Mouse (Mus musculus): ENCODE measurements around the gene Zswim3.
"Not testable (repeated sequence)": the region's sequence is repeated elsewhere in the genome, so short reads cannot be mapped to it uniquely, and the experiment has no call there.

Gene Zswim3

GRCm38 (mm10) chr2:164857101-164857821 lies 52.4 kb downstream of the Zswim3 start, which contains the start of gene Pltp:
Gene Pltp (minus strand): TSS chr2:164857711.
- no peak for DNase-seq

DNA sequence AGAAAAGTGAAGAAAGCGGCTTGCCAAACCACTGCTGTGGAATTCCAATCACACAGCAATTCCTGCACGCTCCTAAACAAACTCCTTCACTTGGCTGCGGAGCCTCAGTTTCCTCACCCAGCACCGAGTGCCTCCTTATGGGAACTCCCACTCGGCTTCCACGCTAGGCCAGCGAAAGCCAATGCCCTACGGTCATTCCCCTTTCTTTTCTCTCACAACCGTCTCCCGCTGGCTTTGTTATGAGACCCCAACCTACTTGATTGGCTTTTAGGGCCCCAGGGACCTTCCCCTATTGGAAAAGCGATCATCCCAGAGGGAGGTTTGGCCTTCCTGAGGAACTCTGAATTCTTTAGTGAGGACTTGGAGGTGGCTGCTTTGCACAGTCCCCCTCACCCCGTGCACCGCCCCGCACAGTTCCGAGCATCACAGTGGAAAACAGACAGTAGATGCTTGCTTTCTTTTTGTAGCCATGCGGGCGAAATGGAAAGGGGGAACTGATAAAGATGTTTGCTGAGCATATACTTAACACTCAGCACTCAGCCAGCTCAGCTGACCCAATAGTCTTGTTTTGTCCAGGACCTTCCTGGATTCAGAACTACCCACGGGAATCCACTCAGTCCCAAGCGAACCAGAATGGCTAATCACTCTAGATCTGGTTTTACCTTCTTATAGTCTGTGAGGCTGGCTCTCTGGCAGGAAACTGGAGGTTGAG lies 53.1 kb downstream of the Zswim3 start:
- no peak for DNase-seq

DNA sequence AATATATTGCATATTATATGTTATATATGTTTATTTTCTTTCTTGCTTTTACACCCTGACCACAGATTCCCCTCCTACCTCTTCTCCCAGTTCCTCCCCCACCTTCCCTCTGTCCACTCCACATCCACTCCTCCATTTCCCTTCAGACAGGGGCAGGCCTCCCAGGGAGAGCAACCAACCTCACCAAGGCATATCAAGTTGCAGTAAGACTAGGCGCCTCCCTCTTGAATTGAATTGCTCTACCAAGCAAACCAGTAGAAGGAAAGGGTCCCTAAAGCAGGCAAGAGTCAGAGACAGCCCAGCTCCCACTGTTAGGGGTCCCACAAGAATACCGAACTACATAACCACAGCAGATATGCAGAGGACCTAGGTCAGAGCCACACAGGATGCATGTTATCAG lies 54.3 kb downstream of the Zswim3 start:
- no peak for DNase-seq

DNA sequence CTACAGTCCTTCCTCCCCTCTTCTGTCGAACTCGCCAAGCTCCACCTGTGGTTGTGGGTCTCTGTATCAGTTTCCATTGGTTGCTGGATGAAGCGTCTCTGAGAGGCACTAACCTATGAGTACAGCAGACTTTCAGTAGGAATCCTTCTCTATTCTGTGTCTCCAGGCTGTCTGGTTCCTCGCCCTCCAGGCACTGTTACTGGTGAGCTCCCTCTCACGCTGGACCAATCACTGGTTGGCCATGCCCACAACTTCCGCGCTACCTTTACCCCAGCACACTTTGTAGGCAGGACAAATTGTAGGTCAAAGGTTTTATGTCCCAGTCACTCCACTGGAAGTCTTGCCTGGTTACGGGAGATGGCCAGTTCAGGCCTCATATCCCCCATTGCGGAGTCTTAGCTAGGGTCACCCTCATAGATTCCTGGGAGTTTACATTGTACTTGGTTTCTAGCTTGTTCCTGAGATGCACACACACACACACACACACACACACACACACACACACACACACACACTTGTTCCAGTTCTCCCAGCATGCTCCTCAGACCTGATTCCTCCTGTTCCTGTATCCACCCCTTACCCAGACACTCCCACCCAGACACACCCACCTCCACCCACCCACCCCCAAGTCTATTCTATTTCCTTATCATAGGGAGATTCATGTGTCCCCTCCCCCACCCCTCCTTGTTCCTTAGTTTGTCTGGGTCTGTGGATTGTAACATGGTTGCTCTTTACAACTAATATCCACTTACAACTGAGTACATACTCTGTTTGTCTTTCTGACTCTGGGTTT lies 54.9 kb downstream of the Zswim3 start:
- no peak for DNase-seq

GRCm38 (mm10) chr2:164861094-164861493 lies 56.2 kb downstream of the Zswim3 start:
- DNase-seq, result no peak

DNA sequence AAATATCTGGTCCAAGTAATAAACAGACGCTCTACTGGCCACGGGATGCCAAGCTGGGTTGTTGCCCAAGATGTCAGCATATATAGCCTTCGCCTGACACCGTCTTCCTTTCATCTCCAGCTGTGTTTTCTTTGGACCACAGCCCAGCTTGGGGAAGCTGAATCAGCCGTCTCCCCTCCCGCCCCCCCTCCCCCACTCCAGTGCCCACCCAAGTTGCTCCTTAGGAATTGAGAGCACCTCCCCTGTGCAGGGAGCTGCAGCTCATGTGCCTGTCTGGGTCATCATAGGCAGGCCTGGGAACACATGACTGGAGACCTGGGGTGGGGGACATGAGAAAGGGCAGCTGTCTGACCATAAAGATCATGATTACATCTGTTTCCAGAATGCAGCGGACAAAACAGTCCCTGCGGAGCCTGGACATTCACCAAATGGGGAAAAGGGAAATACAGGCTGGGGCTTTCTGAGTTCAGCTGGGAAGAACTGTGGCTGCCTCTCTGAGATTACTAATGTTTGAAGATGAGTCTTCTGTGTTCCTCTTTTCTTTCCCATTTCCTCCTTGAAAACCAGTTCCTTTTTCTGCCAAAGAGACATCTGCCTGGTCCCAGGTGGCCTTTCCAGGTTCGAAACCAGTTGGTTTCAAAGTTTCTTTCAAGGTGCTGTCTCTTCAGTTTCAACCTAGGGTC lies 57.4 kb downstream of the Zswim3 start:
- no peak for DNase-seq

DNA sequence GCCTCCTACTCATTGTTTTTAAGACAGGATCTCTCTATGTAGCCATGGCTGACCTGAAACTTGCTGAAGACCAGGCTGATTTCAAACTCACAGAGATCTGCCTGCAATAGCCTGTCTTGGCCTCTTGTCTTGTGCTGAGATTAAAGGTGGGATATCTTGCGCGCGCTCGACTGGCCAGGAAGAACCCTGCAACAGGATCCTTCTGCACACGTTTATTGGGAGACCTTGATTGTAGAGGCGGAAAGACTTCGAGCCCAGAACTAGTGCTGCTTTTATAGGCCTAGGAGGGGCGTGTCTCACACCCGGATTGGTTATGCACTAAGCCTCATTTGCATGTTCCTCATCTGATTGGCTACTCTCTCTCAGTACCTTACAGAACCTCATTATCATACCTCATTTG lies 58.5 kb downstream of the Zswim3 start:
- not testable (repeated sequence) for DNase-seq

GRCm38 (mm10) chr2:164864593-164864992 lies 59.7 kb downstream of the Zswim3 start:
- DNase-seq, result no peak

DNA sequence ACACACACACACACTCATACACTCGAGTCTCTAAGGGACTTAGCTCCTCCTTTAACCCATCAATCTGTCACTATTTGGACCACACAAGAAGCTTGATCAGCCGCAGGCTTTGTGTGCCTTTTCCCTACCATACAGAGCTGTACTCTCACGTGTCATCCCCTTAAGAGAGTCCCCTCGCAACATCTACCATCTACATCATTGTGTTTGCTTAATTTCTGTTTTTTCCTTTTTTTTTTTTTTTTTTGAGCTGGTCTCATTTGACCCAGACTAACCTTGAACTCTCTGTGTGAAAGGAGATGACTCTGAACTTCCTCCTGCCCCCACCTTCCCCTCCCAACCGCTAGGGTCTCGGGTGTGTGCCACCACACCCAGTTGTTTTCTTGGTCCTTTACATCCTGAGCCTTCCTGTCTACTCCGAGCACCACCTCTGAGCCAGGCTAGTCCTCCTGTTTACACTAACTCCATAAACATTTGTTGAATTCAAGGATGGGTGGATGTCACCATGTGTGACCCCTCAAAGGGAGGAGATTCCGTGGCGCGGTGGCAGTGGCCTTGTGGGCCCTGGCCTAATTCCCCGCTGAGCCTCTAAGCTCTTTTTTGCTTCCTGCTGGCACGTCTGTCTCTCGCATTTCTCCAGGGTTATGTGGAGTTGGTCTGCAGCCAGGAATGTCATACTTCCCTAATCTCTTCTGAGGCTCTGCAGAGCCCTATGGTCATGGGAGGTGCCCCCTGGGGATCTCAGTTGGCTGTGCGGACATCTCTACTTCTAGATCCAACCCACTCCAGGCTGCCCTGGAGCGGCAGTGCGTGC lies 62.0 kb downstream of the Zswim3 start:
- no peak for DNase-seq

DNA sequence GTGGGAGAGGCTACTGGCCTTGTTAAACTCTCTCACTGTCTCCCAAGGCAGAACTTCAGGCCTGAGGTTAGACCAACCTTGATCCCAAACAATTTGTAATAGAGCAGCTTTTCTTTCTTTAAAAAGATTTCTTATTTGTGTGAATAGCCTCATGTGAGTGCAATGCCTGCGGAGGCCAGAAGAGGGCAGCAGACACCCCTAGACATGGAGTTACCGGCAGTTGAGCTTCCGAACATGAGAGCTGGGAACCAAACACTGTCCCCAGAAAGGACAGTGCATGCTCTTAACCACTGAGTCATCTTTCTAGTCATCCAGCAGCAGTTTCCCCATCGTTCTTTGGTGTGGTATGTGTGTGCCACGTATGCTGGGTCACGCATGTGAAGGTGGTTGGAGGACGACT lies 62.7 kb downstream of the Zswim3 start:
- DNase-seq, result no peak

GRCm38 (mm10) chr2:164868491-164868890 lies 63.6 kb downstream of the Zswim3 start:
- no peak for DNase-seq

Data from cerebellum, adult 11-12 months (tissue).